Comparison of ENCODE assay signal across 9 mouse cellular contexts in genomic region chr11:102698018-102698476, GRCm38 (mm10). TPM values are rescaled to one million over a fixed set of nuclear protein-coding genes. Genes with fewer than 3 reads are reported as not detected.
DNase-seq lines count a peak whose midpoint lies in the region; ATAC-seq lines count a peak whose summit lies in the region.
"Had no signal": no experiment of that assay in that cellular context is flagged by ENCODE, and none has a peak within 500 bp of the region (broad histone marks: within the 10 kb centered on the region; RNA-seq: fewer than 3 reads in every experiment).

No protein-coding gene starts in this region.

- WGBS in forebrain, embryonic 14.5 days, result 19% methylated on average over 9 of the region's 9 CpGs
- WGBS in liver, embryonic 15.5 days (ENCODE audit: insufficient replicate concordance), result 11% methylated on average over 9 of the region's 9 CpGs

- peaks cover 28% of the 10 kb centered on the region for H3K4me1 ChIP-seq in erythroblast, embryonic 14.5 days (ENCODE audit: control insufficient read depth)
- peaks cover 7% of the 10 kb centered on the region; the same call in 1 of the 2 replicates for H3K4me1 ChIP-seq in forebrain, embryonic 14.5 days (ENCODE audit: control insufficient read depth, insufficient read depth, low read length)
- H3K4me1 ChIP-seq in liver, embryonic 15.5 days (replicated peaks), result peaks cover 24% of the 10 kb centered on the region; the same call in 1 of the 2 replicates

- no peaks in the 10 kb centered on the region for H3K27me3 ChIP-seq in erythroblast, embryonic 14.5 days (ENCODE audit: control insufficient read depth)
- H3K27me3 ChIP-seq in forebrain, embryonic 14.5 days (replicated peaks; ENCODE audit: control insufficient read depth, insufficient read depth, low read length), result no peaks in the 10 kb centered on the region
- H3K27me3 ChIP-seq in liver, embryonic 15.5 days, result no peaks in the 10 kb centered on the region

- peak overlapping the region; percentile 44; the same call in 1 of the 2 replicates for H3K27ac ChIP-seq in forebrain, embryonic 14.5 days (ENCODE audit: low read depth, low read length)
- H3K27ac ChIP-seq in liver, embryonic 15.5 days (replicated peaks), result no peak overlapping the region

- peak overlapping the region; percentile 74 for H3K4me3 ChIP-seq in erythroblast, embryonic 14.5 days (replicated peaks)
- H3K4me3 ChIP-seq in forebrain, embryonic 14.5 days (ENCODE audit: low read depth, low read length), result peak overlapping the region; percentile 71
- H3K4me3 ChIP-seq in liver, embryonic 15.5 days (replicated peaks), result peak overlapping the region; percentile 74

- H3K9me3 ChIP-seq in erythroblast, embryonic 14.5 days (ENCODE audit: control insufficient read depth, low read length), result no peaks in the 10 kb centered on the region
- H3K9me3 ChIP-seq in forebrain, embryonic 14.5 days (replicated peaks; ENCODE audit: control insufficient read depth, low read length), result no peaks in the 10 kb centered on the region
- H3K9me3 ChIP-seq in liver, embryonic 15.5 days (replicated peaks), result no peaks in the 10 kb centered on the region

- peak overlapping the region; percentile 59 for H3K4me2 ChIP-seq in forebrain, embryonic 14.5 days (ENCODE audit: low read length)
- peak overlapping the region; percentile 80 for H3K4me2 ChIP-seq in liver, embryonic 15.5 days

- peaks cover 4% of the 10 kb centered on the region for H3K36me3 ChIP-seq in erythroblast, embryonic 14.5 days (ENCODE audit: control insufficient read depth)
- H3K36me3 ChIP-seq in forebrain, embryonic 14.5 days (ENCODE audit: control insufficient read depth, insufficient read depth, low read length), result 0 out of 2 replicates have a peak, but pooled peaks cover 5% of the 10 kb centered on the region
- no peaks in the 10 kb centered on the region for H3K36me3 ChIP-seq in liver, embryonic 15.5 days (replicated peaks)

- peak; percentile 2 for DNase-seq in forebrain, embryonic 14.5 days (ENCODE audit: low spot score)
- no peak for DNase-seq in urinary bladder, postnatal 36 days (ENCODE audit: low spot score in 2 of 2)
- no peak for DNase-seq in urinary bladder, adult 2 months (ENCODE audit: low spot score)
- DNase-seq in thymus, postnatal 14 days, result no peak

- peak overlapping the region; percentile 79 for H3K9ac ChIP-seq in forebrain, embryonic 14.5 days (ENCODE audit: low read length)
- H3K9ac ChIP-seq in liver, embryonic 15.5 days, result peak overlapping the region; percentile 65

- ATAC-seq in erythroblast, adult 5-6 weeks (replicated peaks; ENCODE audit: low FRiP score, poor library complexity, severe bottlenecking), result no peak
- ATAC-seq in CD4-positive, CD25-positive, alpha-beta regulatory T cell, adult 4 months, result peak; percentile 16
- no peak for ATAC-seq in forebrain, embryonic 14.5 days
- no peak for ATAC-seq in liver, embryonic 15.5 days (ENCODE audit: insufficient read depth)

RNA-seq across cellular contexts. Expression of gene Ccdc43, which starts 0.5 kb away (rescaled TPM):
- 0.12 and 0.35 TPM in 2 replicates for polyA plus RNA-seq in erythroblast, embryonic 14.5 days (2012)
- 4.4 and 8.1 TPM in 2 replicates for total RNA-seq in erythroblast, adult 5-6 weeks (2015; ENCODE audit: low replicate concordance)
- total RNA-seq in erythroblast, adult 5-6 weeks (2017; ENCODE audit: low replicate concordance), result 2.9 and 12.0 TPM in 2 replicates
- 10 to 100 TPM; 30.6 to 38.0 TPM for polyA plus RNA-seq in CD4-positive, CD25-positive, alpha-beta regulatory T cell, adult 4 months (2017; shearing (Covaris generic))
- 39.4 and 42.6 TPM in 2 replicates for polyA plus RNA-seq in forebrain, embryonic 14.5 days (2014; fragmentation: Nextera tagmentation; extraction: Ambion mirVana)
- 13.4 and 13.6 TPM in 2 replicates for polyA plus RNA-seq in liver, embryonic 15.5 days (2015; fragmentation: Nextera tagmentation; extraction: Ambion mirVana)
- polyA plus RNA-seq in urinary bladder, adult 2 months (2012; rRNA removed), result 17.3 and 17.8 TPM in 2 replicates

RNA-seq across cellular contexts. Expression of gene Meioc, which starts 34.5 kb away (rescaled TPM):
- not detected in 2 replicates for polyA plus RNA-seq in erythroblast, embryonic 14.5 days (2012)
- not detected in 2 replicates for total RNA-seq in erythroblast, adult 5-6 weeks (2015; ENCODE audit: low replicate concordance)
- not detected in 2 replicates for total RNA-seq in erythroblast, adult 5-6 weeks (2017; ENCODE audit: low replicate concordance)
- under 1 TPM in 1 of 2 experiments, not detected in 1; 0.16 TPM for polyA plus RNA-seq in CD4-positive, CD25-positive, alpha-beta regulatory T cell, adult 4 months (2017; shearing (Covaris generic))
- 0.09 and 0.14 TPM in 2 replicates for polyA plus RNA-seq in forebrain, embryonic 14.5 days (2014; fragmentation: Nextera tagmentation; extraction: Ambion mirVana)
- 0.09 TPM in 1 of 2 replicates, not detected in the other for polyA plus RNA-seq in liver, embryonic 15.5 days (2015; fragmentation: Nextera tagmentation; extraction: Ambion mirVana)
- 0.04 and 0.09 TPM in 2 replicates for polyA plus RNA-seq in urinary bladder, adult 2 months (2012; rRNA removed)
- total RNA-seq: gastrocnemius, postnatal 36 days had no signal

Comparison
In these comparisons a context has a peak if more than half of its experiments do, and no peak if none do; other contexts are left out.
1. RNA of gene Ccdc43, which starts 0.5 kb away (polyA plus RNA-seq): 39.4 to 42.6 TPM in forebrain, embryonic 14.5 days, 30.6 to 38.0 TPM in CD4-positive, CD25-positive, alpha-beta regulatory T cell, adult 4 months, 17.3 to 17.8 TPM in urinary bladder, adult 2 months and 13.4 to 13.6 TPM in liver, embryonic 15.5 days; 0.12 to 0.35 TPM in erythroblast, embryonic 14.5 days; every median in the first group is over 10 times any median in the second.
2. Peak in every context shown above with its lines, with median percentiles within 50 percentile points of each other: H3K4me3 ChIP-seq.